Mouse (Mus musculus): ENCODE data around the gene Stab1. TPM values are rescaled to one million over a fixed set of nuclear protein-coding genes. Genes with fewer than 3 reads are reported as not detected.

Gene Stab1
- polyA plus RNA-seq, 2 experiments: 18.9 to 19.3 TPM

- peaks cover 58% of the 10 kb centered on the region for H3K36me3 ChIP-seq (replicated peaks; ENCODE audit: control insufficient read depth, insufficient read depth, low read depth)
- DNase-seq (ENCODE audit: low read depth in 3 of 3, low spot score in 3 of 3): no peak
- TF ChIP-seq EP300 (IDR thresholded peaks at IDR 0.05; ENCODE audit: low read depth) (no peak), CTCF (IDR thresholded peaks at IDR 0.05; ENCODE audit: low read depth) (no peak)
- H3K4me3 ChIP-seq (ENCODE audit: insufficient read depth in 1 of 2, low read depth in 2 of 2, low read length in 2 of 2): no peak overlapping the region
- peaks cover 0 to 15% of the 10 kb centered on the region in 2 experiments; a peak in 2 of 4 replicates for H3K4me1 ChIP-seq (replicated peaks; ENCODE audit: control insufficient read depth in 2 of 2, insufficient read depth in 2 of 2, low read length in 1 of 2)
- no peak overlapping the region for H3K4me2 ChIP-seq (ENCODE audit: low read depth)
- 61% methylated on average over 2 of the region's 2 CpGs for WGBS (ENCODE audit: insufficient replicate concordance)
- H3K9ac ChIP-seq (replicated peaks): no peak overlapping the region
- no peaks in the 10 kb centered on the region for H3K9me3 ChIP-seq (ENCODE audit: control insufficient read depth, low read length)
- H3K27me3 ChIP-seq (ENCODE audit: control insufficient read depth, insufficient read depth, low read length): no peaks in the 10 kb centered on the region
- peak; percentile 56 for ATAC-seq (ENCODE audit: insufficient read depth)
- no peak overlapping the region for H3K27ac ChIP-seq
Observed at GRCm38 (mm10) chr14:31182786-31183290, 14.4 kb upstream of the Stab1 start.

- Histone ChIP-seq H3K4me3 (ENCODE audit: insufficient read depth in 1 of 2, low read depth in 2 of 2, low read length in 2 of 2) (no peak overlapping the region), H3K9ac (replicated peaks) (no peak overlapping the region), H3K36me3 (replicated peaks; ENCODE audit: control insufficient read depth, insufficient read depth, low read depth) (peaks cover 51% of the 10 kb centered on the region), H3K27me3 (ENCODE audit: control insufficient read depth, insufficient read depth, low read length) (no peaks in the 10 kb centered on the region), H3K4me2 (ENCODE audit: low read depth) (no peak overlapping the region), H3K4me1 (replicated peaks; ENCODE audit: control insufficient read depth in 2 of 2, insufficient read depth in 2 of 2, low read length in 1 of 2) (peaks cover 0 to 15% of the 10 kb centered on the region in 2 experiments; a peak in 2 of 4 replicates), H3K9me3 (ENCODE audit: control insufficient read depth, low read length) (no peaks in the 10 kb centered on the region), H3K27ac (no peak overlapping the region)
- ATAC-seq (ENCODE audit: insufficient read depth) (no peak), DNase-seq (ENCODE audit: low read depth in 3 of 3, low spot score in 3 of 3) (no peak)
- TF ChIP-seq CTCF (IDR thresholded peaks at IDR 0.05; ENCODE audit: low read depth): no peak
- TF ChIP-seq EP300 (IDR thresholded peaks at IDR 0.05; ENCODE audit: low read depth): no peak
- WGBS (ENCODE audit: insufficient replicate concordance): 81% methylated on average over 4 of the region's 4 CpGs
Observed at GRCm38 (mm10) chr14:31181512-31181911, 13.1 kb upstream of the Stab1 start.

- Histone ChIP-seq H3K4me3 (ENCODE audit: insufficient read depth in 1 of 2, low read depth in 2 of 2, low read length in 2 of 2) (no peak overlapping the region), H3K9me3 (ENCODE audit: control insufficient read depth, low read length) (no peaks in the 10 kb centered on the region), H3K27ac (no peak overlapping the region), H3K36me3 (replicated peaks; ENCODE audit: control insufficient read depth, insufficient read depth, low read depth) (peaks cover 46% of the 10 kb centered on the region), H3K4me1 (replicated peaks; ENCODE audit: control insufficient read depth in 2 of 2, insufficient read depth in 2 of 2, low read length in 1 of 2) (peaks cover 0 to 15% of the 10 kb centered on the region in 2 experiments; a peak in 2 of 4 replicates), H3K9ac (replicated peaks) (no peak overlapping the region), H3K27me3 (ENCODE audit: control insufficient read depth, insufficient read depth, low read length) (no peaks in the 10 kb centered on the region), H3K4me2 (ENCODE audit: low read depth) (no peak overlapping the region)
- TF ChIP-seq EP300 (IDR thresholded peaks at IDR 0.05; ENCODE audit: low read depth): no peak
- TF ChIP-seq CTCF (IDR thresholded peaks at IDR 0.05; ENCODE audit: low read depth): no peak
- DNase-seq (ENCODE audit: low read depth in 3 of 3, low spot score in 3 of 3): no peak
- 80% methylated on average over 12 of the region's 12 CpGs for WGBS (ENCODE audit: insufficient replicate concordance)
- ATAC-seq (ENCODE audit: insufficient read depth): no peak
Observed at GRCm38 (mm10) chr14:31179677-31180365, 11.4 kb upstream of the Stab1 start.

DNA sequence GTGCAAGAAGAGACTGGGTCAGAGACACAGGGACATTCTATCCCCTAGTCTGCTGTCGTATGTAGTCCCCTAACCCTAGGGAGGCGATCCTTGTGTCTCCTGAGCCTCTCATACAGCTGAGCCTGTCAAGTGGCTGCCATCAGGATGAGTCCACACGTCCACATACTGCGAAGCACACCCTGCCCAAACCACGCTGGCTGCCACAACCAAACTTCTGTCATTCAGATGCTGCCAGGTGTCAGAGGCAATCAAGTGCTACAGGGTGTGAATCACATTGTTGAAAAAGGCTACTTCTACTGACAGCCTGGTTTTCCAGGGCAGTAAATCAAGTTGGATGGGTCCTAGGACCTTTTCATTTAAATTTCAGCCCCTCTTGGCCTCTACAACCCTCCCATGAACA is 9.3 kb upstream of the Stab1 start:
- WGBS (ENCODE audit: insufficient replicate concordance): 78% methylated on average over 5 of the region's 5 CpGs
- H3K9me3 ChIP-seq (ENCODE audit: control insufficient read depth, low read length): no peaks in the 10 kb centered on the region
- no peaks in the 10 kb centered on the region for H3K27me3 ChIP-seq (ENCODE audit: control insufficient read depth, insufficient read depth, low read length)
- no peak for ATAC-seq (ENCODE audit: insufficient read depth)
- peaks cover 54% of the 10 kb centered on the region for H3K36me3 ChIP-seq (replicated peaks; ENCODE audit: control insufficient read depth, insufficient read depth, low read depth)
- no peak overlapping the region for H3K9ac ChIP-seq (replicated peaks)
- no peak overlapping the region for H3K27ac ChIP-seq
- H3K4me3 ChIP-seq (ENCODE audit: insufficient read depth in 1 of 2, low read depth in 2 of 2, low read length in 2 of 2): no peak overlapping the region
- H3K4me1 ChIP-seq (replicated peaks; ENCODE audit: control insufficient read depth in 2 of 2, insufficient read depth in 2 of 2, low read length in 1 of 2): peaks cover 0 to 6% of the 10 kb centered on the region in 2 experiments; a peak in 1 of 4 replicates
- TF ChIP-seq EP300 (IDR thresholded peaks at IDR 0.05; ENCODE audit: low read depth) (no peak), CTCF (IDR thresholded peaks at IDR 0.05; ENCODE audit: low read depth) (no peak)
- DNase-seq (ENCODE audit: low read depth in 3 of 3, low spot score in 3 of 3): no peak
- no peak overlapping the region for H3K4me2 ChIP-seq (ENCODE audit: low read depth)

DNA sequence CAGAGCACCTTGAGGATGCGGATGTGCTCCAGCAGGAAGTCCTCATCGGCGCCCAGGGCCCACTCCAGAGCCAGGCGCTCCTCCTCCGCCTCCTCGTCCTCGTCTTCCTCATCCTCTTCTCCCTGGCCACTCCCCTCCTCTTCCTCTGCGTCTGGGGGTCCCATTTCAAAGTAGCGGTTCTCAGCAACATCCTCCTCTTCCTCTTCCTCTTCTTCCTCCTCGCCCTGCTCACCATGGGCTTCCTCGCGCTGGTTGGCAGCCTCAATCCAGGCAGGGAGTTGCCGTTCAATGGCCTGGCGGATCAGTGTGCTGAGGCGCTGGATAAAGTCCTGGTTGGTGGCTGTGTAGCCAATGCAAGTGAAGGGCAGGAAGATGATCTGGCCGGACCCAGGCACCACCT is 8.8 kb upstream of the Stab1 start:
- no peak for ATAC-seq (ENCODE audit: insufficient read depth)
- no peaks in the 10 kb centered on the region for H3K9me3 ChIP-seq (ENCODE audit: control insufficient read depth, low read length)
- no peak overlapping the region for H3K9ac ChIP-seq (replicated peaks)
- TF ChIP-seq EP300 (IDR thresholded peaks at IDR 0.05; ENCODE audit: low read depth) (no peak), CTCF (IDR thresholded peaks at IDR 0.05; ENCODE audit: low read depth) (no peak)
- DNase-seq (ENCODE audit: low read depth in 3 of 3, low spot score in 3 of 3): no peak
- peaks cover 0 to 2% of the 10 kb centered on the region in 2 experiments; a peak in 1 of 4 replicates for H3K4me1 ChIP-seq (replicated peaks; ENCODE audit: control insufficient read depth in 2 of 2, insufficient read depth in 2 of 2, low read length in 1 of 2)
- no peak overlapping the region for H3K4me3 ChIP-seq (ENCODE audit: insufficient read depth in 1 of 2, low read depth in 2 of 2, low read length in 2 of 2)
- no peaks in the 10 kb centered on the region for H3K27me3 ChIP-seq (ENCODE audit: control insufficient read depth, insufficient read depth, low read length)
- no peak overlapping the region for H3K27ac ChIP-seq
- H3K36me3 ChIP-seq (replicated peaks; ENCODE audit: control insufficient read depth, insufficient read depth, low read depth): peaks cover 58% of the 10 kb centered on the region
- H3K4me2 ChIP-seq (ENCODE audit: low read depth): no peak overlapping the region
- WGBS (ENCODE audit: insufficient replicate concordance): 77% methylated on average over 16 of the region's 16 CpGs

Measured in liver, embryonic 14.5 days (tissue).